Mouse (Mus musculus) layer of hippocampus, adult 2 months (tissue): Measurements from ENCODE around the gene Nts. TPM values are rescaled to one million over a fixed set of nuclear protein-coding genes. Genes with fewer than 3 reads are reported as not detected.
"Not testable (repeated sequence)": the region's sequence is repeated elsewhere in the genome, so short reads cannot be mapped to it uniquely, and the experiment has no call there.

ENCODE experiments used
- DNase-seq, 2 experiments: peaks; one replicate each; pipeline ENCODE4 v3.0.0; 2022; ENCODE audit warnings: low spot score in 2 of 2
- H3K27ac ChIP-seq: fragments of 200-600 bp; 2 replicates; pipeline ENCODE4 v1.8.1; 2022
- H3K4me3 ChIP-seq: fragments of 200-600 bp; 2 replicates; pipeline ENCODE4 v1.8.1; 2022; ENCODE audit warnings: mild to moderate bottlenecking
- CTCF ChIP-seq: fragments of 200-600 bp; conservative IDR thresholded peaks from 2 replicates; pipeline ENCODE4 v1.8.1; 2022; ENCODE audit warnings: antibody characterized with exemption, mild to moderate bottlenecking, moderate library complexity
- total RNA-seq, 2 experiments: library from RNA; stranded (reverse); gene quantifications; 2 replicates each; pipeline ENCODE4 v1.2.3; 2021

The Nts gene
- total RNA-seq, 2 experiments from 2014 or later, result 9.5 to 12.5 TPM

DNA sequence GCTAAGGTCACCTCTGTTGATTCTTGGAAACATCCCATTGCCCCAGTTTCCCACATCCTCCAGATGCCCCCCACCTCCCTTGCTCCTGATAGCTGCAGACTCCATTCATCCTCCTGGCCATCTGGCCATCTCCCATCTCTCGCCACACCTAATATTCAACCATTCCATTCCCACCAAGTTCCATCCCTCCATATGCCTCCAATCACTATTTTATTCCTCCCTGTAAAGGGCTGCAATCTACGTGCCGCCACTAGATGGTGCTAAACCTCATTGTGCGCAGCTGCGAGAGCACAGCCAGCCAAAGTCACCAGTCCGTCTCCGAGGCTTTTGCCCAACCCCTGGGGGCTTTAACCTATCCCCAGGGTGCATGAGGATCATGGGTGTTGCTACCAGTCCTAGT, 55.2 kb downstream of the Nts start:
- H3K27ac ChIP-seq, H3K4me3 ChIP-seq: not testable (repeated sequence)
- peak; percentile 65 for TF ChIP-seq CTCF
- DNase-seq, result peak in 1 of 2 experiments; percentile 38

Other genes with a start within 250 kb of the Nts start
- gene Rassf9, start 21.7 kb upstream of the Nts start, total RNA-seq, result 1 to 10 TPM; 1.9 to 2.6 TPM